Mouse (Mus musculus): Measurements from ENCODE around the gene Casc3.

The Casc3 gene

GRCm38 (mm10) chr11:98850100-98851093 is 45.7 kb downstream of the Casc3 start:
- TF ChIP-seq GATA4 (IDR thresholded peaks at IDR 0.05; ENCODE audit: insufficient replicate concordance, low read length), result no peak

- no peak for TF ChIP-seq GATA4 (IDR thresholded peaks at IDR 0.05; ENCODE audit: insufficient replicate concordance, low read length)
Measured at GRCm38 (mm10) chr11:98854116-98854515, 49.4 kb downstream of the Casc3 start.

GRCm38 (mm10) chr11:98854659-98855058 is 50.0 kb downstream of the Casc3 start:
- no peak for TF ChIP-seq GATA4 (IDR thresholded peaks at IDR 0.05; ENCODE audit: insufficient replicate concordance, low read length)

DNA sequence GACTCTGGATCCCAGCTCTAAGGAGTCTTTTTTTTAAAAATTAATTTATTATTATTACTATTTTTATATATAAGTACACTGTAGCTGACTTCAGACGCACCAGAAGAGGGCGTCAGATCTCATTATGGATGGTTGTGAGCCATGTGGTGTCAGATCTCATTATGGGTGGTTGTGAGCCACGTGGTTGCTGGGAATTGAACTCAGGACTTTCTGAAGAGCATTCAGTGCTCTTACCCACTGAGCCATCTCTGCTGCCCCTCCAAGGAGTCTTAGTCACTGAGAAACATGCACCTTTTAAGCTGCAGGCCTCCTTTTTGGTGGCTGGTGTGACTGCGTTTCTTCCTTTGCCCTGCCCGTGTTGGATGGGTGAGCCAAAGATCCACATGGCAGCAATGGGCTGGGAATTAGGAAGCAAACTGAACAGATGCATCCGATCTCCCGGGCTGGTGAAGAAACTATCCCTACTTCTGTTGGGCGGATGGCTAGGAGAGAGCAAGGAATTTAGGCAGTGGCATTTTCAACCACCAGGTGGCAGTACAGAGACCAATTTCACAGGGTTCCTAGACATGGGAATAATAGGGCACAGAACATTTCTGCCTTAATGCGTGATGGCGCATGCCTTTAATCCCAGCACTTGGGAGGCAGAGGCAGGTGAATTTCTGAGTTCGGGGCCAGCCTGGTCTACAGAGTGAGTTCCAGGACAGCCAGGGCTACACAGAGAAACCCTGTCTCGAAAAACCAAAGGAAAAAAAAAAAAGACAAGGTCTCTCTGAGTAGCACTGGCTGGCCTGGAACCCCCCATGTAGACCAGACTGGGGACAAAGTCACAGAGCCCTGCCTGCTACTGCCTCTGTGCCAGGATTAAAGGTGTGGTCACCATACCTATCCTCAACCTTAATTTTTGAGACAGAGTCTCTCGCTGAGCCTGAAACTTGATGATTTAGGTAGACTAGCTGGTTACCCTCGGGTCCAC is 54.3 kb downstream of the Casc3 start:
- TF ChIP-seq GATA4 (IDR thresholded peaks at IDR 0.05; ENCODE audit: insufficient replicate concordance, low read length), result no peak

- TF ChIP-seq GATA4 (IDR thresholded peaks at IDR 0.05; ENCODE audit: insufficient replicate concordance, low read length), result no peak
Measured at GRCm38 (mm10) chr11:98863028-98863750, 58.5 kb downstream of the Casc3 start, which contains the start of gene Wipf2. TSS of gene Wipf2 (plus strand) at chr11:98863638.

DNA sequence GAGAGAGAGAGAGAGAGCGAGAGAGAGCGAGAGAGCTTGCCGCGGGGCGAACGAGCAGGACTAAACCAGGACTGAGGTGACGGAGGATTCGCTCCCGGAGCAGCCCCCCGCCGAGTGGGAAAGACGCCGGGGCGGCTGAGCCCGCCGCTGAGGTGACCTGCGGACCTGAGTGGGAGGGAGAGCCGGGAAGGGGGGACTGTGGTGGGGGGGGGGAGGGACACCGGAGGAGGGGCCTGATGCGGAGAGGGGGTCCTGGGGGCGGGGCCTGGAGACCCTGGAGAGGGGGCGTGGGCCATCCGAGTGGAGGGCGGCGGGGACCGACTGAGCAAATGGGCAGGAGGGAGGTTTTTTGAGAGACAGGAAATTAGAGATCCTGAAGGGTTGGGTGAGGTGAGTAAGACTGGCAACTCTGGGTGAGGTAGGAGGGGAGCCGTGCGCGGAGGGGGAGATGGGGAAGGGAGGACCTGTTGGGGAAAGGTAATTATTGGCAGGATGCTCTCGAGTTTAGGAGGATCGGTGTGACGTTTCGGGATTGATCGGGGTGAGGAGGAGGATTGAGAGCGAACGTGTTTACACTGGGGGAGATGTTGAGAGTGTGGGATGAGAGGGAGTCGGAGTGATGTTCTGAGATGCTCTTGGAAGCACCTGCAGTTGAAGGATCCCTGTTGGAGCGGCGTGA is 59.2 kb downstream of the Casc3 start:
- TF ChIP-seq GATA4 (IDR thresholded peaks at IDR 0.05; ENCODE audit: insufficient replicate concordance, low read length), result no peak

DNA sequence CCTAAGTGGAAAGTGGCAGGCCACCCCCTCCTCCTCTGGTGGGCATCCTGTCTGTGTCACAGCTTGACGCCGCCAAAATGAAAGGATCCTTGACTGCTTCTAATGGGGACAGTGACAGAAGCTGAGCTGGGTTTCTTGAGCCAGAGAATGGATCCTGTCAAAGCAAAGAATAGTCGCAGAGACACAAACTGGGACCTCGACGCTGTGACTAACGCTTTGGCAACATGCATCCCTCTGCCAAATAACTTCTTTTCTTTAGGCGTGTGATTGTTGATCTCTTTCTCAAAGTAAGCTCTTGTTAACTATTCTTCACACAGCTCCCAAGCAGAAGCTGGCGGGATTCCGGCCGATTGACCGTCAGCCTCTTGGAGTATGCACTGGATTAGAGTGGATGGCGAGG is 62.6 kb downstream of the Casc3 start:
- no peak for TF ChIP-seq GATA4 (IDR thresholded peaks at IDR 0.05; ENCODE audit: insufficient replicate concordance, low read length)

DNA sequence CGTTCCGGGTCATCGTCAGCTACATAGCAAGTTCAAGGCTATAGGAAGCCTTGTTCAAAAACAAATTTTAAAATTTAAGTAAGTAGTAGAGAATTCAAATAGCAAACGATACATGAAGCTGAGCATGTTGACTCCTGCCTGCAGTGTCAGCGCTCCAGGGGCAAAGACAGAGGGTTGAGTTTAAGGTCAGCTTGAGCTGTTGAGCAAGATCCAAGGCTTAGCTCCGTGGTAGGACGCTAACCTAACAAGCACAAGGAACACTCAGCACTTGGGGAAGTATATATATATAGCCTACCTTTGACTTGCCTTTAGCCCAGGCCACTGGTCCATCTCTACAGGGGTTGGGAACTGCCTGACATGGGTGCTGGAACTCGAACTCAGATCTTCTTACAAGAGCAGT is 65.2 kb downstream of the Casc3 start:
- no peak for TF ChIP-seq GATA4 (IDR thresholded peaks at IDR 0.05; ENCODE audit: insufficient replicate concordance, low read length)

DNA sequence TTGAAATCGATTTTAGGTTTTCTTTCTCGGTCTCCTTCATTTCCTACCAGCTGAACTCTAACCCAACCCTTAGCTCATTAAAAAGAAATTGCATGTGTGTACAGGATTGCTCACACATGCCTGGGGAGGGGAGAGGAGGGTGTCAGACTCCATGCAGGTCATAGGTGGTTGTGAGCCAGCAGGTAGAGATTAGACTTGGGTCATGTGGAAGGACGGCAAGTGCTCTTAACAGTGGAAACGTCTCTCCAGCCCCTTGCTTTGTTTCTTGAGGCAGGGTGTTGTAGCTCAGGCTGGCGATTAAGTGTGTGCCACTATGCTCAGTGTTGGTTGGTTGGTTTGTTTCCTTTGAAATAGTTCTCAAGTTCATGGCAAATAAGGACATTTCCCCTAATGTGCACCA is 66.1 kb downstream of the Casc3 start:
- no peak for TF ChIP-seq GATA4 (IDR thresholded peaks at IDR 0.05; ENCODE audit: insufficient replicate concordance, low read length)

- TF ChIP-seq GATA4 (IDR thresholded peaks at IDR 0.05; ENCODE audit: insufficient replicate concordance, low read length), result no peak
Measured at GRCm38 (mm10) chr11:98871416-98871815, 66.7 kb downstream of the Casc3 start.

GRCm38 (mm10) chr11:98872040-98872439 is 67.3 kb downstream of the Casc3 start:
- no peak for TF ChIP-seq GATA4 (IDR thresholded peaks at IDR 0.05; ENCODE audit: insufficient replicate concordance, low read length)

DNA sequence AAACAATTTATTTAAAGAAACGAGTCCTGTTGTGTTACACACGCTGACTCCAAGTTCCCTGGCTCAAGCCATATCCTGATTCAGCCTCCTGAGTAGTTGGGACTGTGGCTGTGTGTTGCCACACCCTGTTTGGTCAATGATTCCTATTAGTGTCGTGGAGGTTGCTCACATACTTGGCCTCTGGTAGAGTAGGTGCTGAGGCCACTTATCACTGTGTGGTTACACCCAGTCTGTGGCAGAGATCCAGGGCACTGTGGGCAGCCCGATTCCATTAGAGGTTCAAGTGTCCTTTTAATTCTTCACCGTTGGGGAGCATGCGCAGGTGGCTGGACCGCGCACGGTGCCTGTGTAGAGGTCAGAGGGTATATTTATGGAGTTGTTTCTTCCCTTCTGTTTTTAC is 69.2 kb downstream of the Casc3 start:
- TF ChIP-seq GATA4 (IDR thresholded peaks at IDR 0.05; ENCODE audit: insufficient replicate concordance, low read length), result no peak

DNA sequence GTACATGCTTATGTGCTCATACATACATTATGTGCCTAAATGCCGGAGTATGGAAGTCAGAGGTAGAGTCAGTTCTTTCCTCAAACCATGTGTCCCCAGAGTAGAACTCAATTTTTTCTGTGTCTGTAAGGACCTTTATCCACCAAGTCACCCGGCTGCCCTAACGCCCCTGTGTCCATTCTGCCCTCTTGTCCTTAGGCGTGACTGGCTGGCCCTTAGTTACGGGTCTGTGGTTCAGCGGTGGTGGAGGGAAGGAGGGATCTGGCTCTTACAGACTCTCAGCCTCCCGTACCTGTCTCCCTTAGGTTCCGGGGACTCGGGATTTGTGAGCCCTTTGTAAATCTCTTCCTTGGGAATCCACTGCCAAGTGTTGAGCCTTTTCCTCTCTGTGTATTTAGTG is 72.3 kb downstream of the Casc3 start:
- no peak for TF ChIP-seq GATA4 (IDR thresholded peaks at IDR 0.05; ENCODE audit: insufficient replicate concordance, low read length)
